Mouse (Mus musculus) induced T-regulatory cell, adult 2 months (primary cell): Measurements from ENCODE around the gene Als2cl.

Experiments
- DNase-seq: peaks from one replicate; pipeline ENCODE4 v3.0.0-alpha.2; 2012; ENCODE audit warnings: low read depth

The Als2cl gene

GRCm38 (mm10) chr9:110916786-110917185, 37.1 kb downstream of the Als2cl start, which contains the start of gene Fam240a:
Gene Fam240a (minus strand): TSS chr9:110916861.
- DNase-seq, result peak; percentile 46

- no peak for DNase-seq
These were observed 41.2 kb downstream of the Als2cl start for GRCm38 (mm10) chr9:110920665-110921419.

DNA sequence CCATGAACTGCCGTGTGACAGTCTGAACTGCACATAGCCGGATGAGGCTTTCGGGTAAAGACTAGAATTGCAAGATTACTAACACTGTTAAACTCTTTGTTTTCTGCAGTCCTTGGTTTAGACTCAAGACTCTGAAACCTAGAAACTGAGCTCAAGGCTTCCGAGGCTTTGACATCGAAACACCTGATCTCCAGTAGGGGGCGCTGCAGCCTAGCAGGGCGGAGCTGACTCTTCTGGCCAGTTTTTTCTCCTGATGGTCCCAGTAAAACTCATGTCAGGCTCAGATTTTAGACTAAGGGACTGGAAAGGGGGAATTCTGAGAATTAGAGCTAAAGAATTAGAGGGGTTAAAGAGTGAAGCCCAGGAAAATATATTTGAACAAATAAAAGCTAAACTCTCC, 43.1 kb downstream of the Als2cl start:
- peak; percentile 85 for DNase-seq

- no peak for DNase-seq
These were observed 51.9 kb downstream of the Als2cl start for GRCm38 (mm10) chr9:110931573-110931972.

GRCm38 (mm10) chr9:110933850-110934437, 54.3 kb downstream of the Als2cl start:
- no peak for DNase-seq

DNA sequence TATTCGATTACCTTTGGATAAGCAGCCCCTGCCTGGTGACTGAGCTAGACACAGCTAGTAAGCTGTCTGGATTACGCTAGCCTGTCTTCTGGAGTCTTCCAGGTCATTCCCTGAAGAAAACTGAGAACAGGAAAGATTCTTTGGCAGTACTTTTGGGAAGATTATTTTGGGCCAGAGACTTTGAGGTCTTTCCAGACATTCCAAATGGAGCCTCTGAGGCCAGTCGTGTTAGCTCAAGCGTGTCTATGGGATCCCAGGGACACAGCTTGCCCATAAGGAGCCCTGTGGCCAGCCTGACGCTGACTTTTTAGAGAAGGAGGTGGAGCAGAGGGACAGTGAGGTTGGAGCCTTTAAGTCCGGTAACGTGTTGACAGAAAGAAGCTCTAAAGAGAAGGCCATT, 56.3 kb downstream of the Als2cl start:
- no peak for DNase-seq

DNA sequence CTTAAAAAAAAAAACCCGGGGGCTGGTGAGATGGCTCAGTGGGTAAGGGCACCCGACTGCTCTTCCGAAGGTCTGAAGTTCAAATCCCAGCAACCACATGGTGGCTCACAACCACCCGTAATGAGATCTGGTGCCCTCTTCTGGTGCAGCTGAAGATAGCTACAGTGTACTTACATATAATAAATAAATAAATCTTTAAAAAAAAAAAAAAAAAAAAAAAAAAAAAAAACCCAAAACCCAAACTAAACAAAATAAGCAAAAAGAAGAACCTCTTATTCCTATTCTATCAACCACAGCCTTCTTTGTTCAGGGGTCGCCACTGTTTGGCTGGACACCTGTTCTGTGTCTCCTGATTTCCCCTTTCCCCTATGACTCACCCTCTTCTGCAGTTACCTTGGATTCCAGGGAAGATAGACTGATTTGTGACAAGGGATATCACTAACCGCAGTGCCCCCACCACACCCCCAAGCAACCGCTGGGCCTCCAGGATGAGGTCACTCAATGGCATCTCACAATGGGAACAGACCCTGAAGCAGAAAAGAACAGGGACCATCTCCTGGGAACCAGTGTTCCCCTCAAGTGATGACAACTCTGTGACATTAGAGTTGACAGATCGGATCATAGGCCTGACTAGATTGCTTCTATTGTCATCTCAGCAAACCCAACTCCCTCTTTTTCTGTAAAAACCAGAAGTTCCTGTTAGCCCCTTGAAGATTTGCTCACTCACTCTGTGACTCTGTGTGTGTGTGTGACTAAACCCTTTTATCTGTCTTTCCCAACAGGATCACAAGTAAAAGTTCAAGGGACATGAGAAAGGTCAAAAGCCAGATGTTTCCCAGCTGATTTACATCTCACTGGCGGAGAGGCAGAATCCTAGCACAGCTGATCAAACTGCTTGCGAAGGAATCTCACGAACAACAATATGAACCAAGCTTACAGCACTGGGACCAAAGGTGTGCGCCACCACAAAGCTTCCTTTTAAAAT, 58.1 kb downstream of the Als2cl start:
- DNase-seq, result peak; percentile 36

DNA sequence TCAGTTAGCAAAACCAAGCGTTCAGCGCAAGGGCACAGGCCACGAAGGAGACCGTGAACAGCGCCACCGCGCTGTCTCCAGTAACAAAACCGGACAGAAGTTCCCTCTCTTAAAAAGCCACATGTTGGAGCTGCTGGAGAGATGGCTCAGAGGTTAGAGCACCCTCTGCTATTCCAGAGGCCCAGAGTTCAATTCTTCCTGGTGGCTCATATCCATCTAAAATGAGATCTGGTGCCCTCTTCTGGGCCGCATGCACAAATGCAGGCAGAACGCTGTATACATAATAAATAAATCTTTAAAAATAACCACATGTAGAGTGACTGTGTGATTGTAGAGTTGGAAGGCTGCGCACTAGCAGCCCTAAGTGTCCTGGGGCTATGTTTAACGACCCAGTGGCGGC, 64.6 kb downstream of the Als2cl start:
- DNase-seq, result peak; percentile 68

- DNase-seq, result no peak
These were observed 65.7 kb downstream of the Als2cl start for GRCm38 (mm10) chr9:110945343-110945742.

DNA sequence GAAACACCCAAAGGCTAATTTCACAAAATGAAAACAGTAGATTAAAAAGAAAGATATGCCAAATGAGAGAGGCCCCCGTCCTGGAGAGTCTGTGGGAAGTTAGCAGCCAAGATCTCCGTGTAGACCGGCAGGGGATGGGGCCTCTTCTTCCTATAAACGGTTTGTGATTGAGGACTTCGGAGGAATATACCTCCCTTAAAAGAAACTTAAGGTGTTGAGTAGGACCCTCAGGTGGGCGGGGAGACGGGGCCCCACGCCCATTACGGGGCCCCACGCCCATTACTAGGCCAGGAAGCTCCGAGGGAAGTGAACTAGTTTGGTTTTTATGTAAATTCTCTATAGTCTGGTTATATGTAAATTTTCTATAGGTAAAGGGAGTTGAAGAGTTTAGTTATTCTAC, 66.3 kb downstream of the Als2cl start, which contains the start of gene Tdgf1:
Gene Tdgf1 (minus strand): TSS at position 233 of the 400 bp plus-strand sequence.
- peak; percentile 57 for DNase-seq

GRCm38 (mm10) chr9:110946548-110947044, 66.9 kb downstream of the Als2cl start:
- DNase-seq, result peak; percentile 89

DNA sequence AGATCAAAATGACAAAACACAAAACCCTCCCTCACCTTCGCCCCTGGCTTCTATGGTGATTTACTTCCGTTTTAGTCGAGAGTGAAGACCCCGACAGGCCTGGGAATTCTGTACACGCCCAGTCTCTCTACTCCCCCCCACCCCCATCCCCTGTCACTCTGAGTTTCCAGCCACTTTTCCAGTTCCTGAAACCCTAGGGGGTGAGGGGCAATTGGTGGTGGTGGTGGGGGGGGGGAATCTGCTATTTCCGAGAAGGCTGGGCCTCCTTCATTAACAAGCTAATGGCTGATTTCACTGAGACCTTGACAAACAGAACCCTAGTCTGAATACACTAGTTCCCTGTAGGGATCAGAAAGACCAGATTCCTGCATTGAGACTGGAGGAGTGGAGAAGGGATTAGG, 67.6 kb downstream of the Als2cl start:
- DNase-seq, result no peak

GRCm38 (mm10) chr9:110947900-110948299, 68.2 kb downstream of the Als2cl start:
- DNase-seq, result no peak

DNA sequence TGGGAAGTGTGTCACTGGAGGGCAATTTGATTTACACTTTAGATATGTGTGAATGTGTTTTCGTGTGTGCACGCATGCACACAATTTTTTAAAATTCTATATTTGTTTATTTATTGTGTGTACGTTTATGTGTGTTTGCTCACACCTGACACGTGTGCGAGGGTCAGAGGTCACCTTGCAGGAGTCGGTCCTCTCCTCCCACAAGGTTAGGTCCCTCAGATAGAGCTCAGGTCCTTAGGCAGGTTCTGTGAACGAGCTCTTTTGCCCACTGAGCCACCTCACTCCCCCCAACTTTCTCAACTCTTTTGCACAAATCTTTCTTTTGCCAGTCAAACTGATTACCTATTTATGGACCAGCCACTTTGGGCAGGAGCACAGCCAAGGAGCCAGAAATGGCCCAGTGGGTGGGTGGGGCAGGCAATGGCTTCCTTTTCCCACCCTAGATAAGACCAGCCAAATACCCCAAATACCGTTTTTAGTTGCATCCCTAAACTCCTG, 69.2 kb downstream of the Als2cl start:
- DNase-seq, result no peak

- no peak for DNase-seq
These were observed 70.4 kb downstream of the Als2cl start for GRCm38 (mm10) chr9:110950109-110950508.
